Mouse (Mus musculus) bone marrow macrophage, adult 2 months (primary cell): ENCODE results near the gene Prr7.

Experiments used
- CTCF ChIP-seq: IDR thresholded peaks from 2 replicates; pipeline ENCODE4 v1.5.1; 2012; ENCODE audit warnings: low read depth, mild to moderate bottlenecking, low read length, moderate library complexity
- POLR2A ChIP-seq: IDR thresholded peaks from 2 replicates; pipeline ENCODE4 v1.6.1; 2012; ENCODE audit warnings: mild to moderate bottlenecking, low read depth, low read length, borderline replicate concordance

DNA sequence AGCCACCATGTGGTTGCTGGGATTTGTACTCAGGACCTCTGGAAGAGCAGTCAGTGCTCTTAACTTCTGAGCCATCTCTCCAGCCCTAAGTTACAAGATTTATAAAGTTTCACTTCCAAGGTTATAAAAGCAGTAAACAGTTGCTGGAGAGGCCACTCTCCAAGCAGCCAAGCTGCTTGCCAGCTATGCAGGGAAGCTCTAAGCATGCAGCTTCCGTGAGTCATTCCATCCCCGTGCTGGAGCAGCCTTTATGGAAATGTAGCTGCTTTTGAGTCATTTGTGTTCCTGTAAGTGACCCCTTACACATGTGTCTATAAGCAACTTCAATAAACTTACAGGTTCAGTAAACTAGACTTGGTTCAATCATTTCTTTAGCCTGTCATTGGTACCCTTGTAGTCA, 33.5 kb upstream of the Prr7 start:
- no peak for TF ChIP-seq POLR2A
- TF ChIP-seq CTCF, result no peak
